Mouse (Mus musculus) NIH3T3 (cell line): ENCODE results near the gene Pxn.
"Not testable (repeated sequence)": the region's sequence is repeated elsewhere in the genome, so short reads cannot be mapped to it uniquely, and the experiment has no call there.

Experiments used
- DNase-seq: peaks from one replicate; pipeline ENCODE4 v3.0.0-alpha.2; 2012; ENCODE audit warnings: low read depth

Pxn gene

GRCm38 (mm10) chr5:115553801-115554420 lies 47.4 kb downstream of the Pxn start:
- DNase-seq: no peak

- DNase-seq: no peak
Measured at GRCm38 (mm10) chr5:115554536-115555291, 48.2 kb downstream of the Pxn start.

GRCm38 (mm10) chr5:115556217-115556616 lies 49.7 kb downstream of the Pxn start:
- peak; percentile 89 for DNase-seq

- no peak for DNase-seq
Measured at GRCm38 (mm10) chr5:115558182-115558794, 51.8 kb downstream of the Pxn start.

GRCm38 (mm10) chr5:115559237-115560101 lies 53.0 kb downstream of the Pxn start, which contains the start of gene Rplp0:
Gene Rplp0 (plus strand): TSS chr5:115559467.
- peak; percentile 100 for DNase-seq

- DNase-seq: no peak
Measured at GRCm38 (mm10) chr5:115560336-115560905, 53.9 kb downstream of the Pxn start.

GRCm38 (mm10) chr5:115563771-115564585 lies 57.5 kb downstream of the Pxn start:
- peak; percentile 28 for DNase-seq

GRCm38 (mm10) chr5:115564737-115565393 lies 58.4 kb downstream of the Pxn start, which contains the start of gene Gcn1l1:
Gene Gcn1l1 (plus strand): TSS chr5:115565254.
- peak; percentile 85 for DNase-seq

- DNase-seq: no peak
Measured at GRCm38 (mm10) chr5:115565403-115565802, 58.9 kb downstream of the Pxn start.

GRCm38 (mm10) chr5:115568681-115569080 lies 62.2 kb downstream of the Pxn start:
- no peak for DNase-seq

GRCm38 (mm10) chr5:115569308-115569707 lies 62.8 kb downstream of the Pxn start:
- no peak for DNase-seq

GRCm38 (mm10) chr5:115569721-115570120 lies 63.2 kb downstream of the Pxn start:
- no peak for DNase-seq

- DNase-seq: no peak
Measured at GRCm38 (mm10) chr5:115571086-115571485, 64.6 kb downstream of the Pxn start.

- peak; percentile 70 for DNase-seq
Measured at GRCm38 (mm10) chr5:115572679-115573535, 66.4 kb downstream of the Pxn start.

GRCm38 (mm10) chr5:115574992-115575391 lies 68.5 kb downstream of the Pxn start:
- no peak for DNase-seq

GRCm38 (mm10) chr5:115577686-115578085 lies 71.2 kb downstream of the Pxn start:
- not testable (repeated sequence) for DNase-seq

GRCm38 (mm10) chr5:115578922-115579321 lies 72.4 kb downstream of the Pxn start:
- DNase-seq: no peak

GRCm38 (mm10) chr5:115579363-115579762 lies 72.9 kb downstream of the Pxn start:
- DNase-seq: no peak
